Mouse (Mus musculus) kidney, postnatal 10 days (tissue): Measurements from ENCODE around the gene 2810004N23Rik.

ENCODE experiments used
- DNase-seq: peaks from one replicate; pipeline ENCODE4 v3.0.0; 2021; ENCODE audit warnings: mixed read lengths

2810004N23Rik gene

GRCm38 (mm10) chr8:124819612-124820115 lies 43.3 kb downstream of the 2810004N23Rik start:
- no peak for DNase-seq

GRCm38 (mm10) chr8:124817361-124817760 lies 45.6 kb downstream of the 2810004N23Rik start:
- no peak for DNase-seq

GRCm38 (mm10) chr8:124816866-124817265 lies 46.1 kb downstream of the 2810004N23Rik start:
- no peak for DNase-seq

GRCm38 (mm10) chr8:124815870-124816269 lies 47.0 kb downstream of the 2810004N23Rik start:
- DNase-seq = no peak

GRCm38 (mm10) chr8:124813326-124813725 lies 49.6 kb downstream of the 2810004N23Rik start:
- no peak for DNase-seq

GRCm38 (mm10) chr8:124810689-124811394 lies 52.1 kb downstream of the 2810004N23Rik start:
- DNase-seq = no peak

GRCm38 (mm10) chr8:124810056-124810610 lies 52.8 kb downstream of the 2810004N23Rik start:
- DNase-seq = no peak

- no peak for DNase-seq
These were observed 53.5 kb downstream of the 2810004N23Rik start for GRCm38 (mm10) chr8:124809419-124809818.

GRCm38 (mm10) chr8:124805990-124806389 lies 56.9 kb downstream of the 2810004N23Rik start:
- no peak for DNase-seq

- DNase-seq = no peak
These were observed 58.9 kb downstream of the 2810004N23Rik start for GRCm38 (mm10) chr8:124803824-124804702.

- DNase-seq = no peak
These were observed 62.4 kb downstream of the 2810004N23Rik start for GRCm38 (mm10) chr8:124800542-124800941.

GRCm38 (mm10) chr8:124795781-124796488 lies 67.0 kb downstream of the 2810004N23Rik start:
- no peak for DNase-seq

- DNase-seq = peak; percentile 68
These were observed 68.5 kb downstream of the 2810004N23Rik start for GRCm38 (mm10) chr8:124794486-124794780.

GRCm38 (mm10) chr8:124793661-124794485 lies 69.0 kb downstream of the 2810004N23Rik start:
- no peak for DNase-seq

GRCm38 (mm10) chr8:124793172-124793651 lies 69.7 kb downstream of the 2810004N23Rik start:
- peak; percentile 96 for DNase-seq

- peak; percentile 69 for DNase-seq
These were observed 70.2 kb downstream of the 2810004N23Rik start, which contains the start of gene Trim67 for GRCm38 (mm10) chr8:124792708-124793107. TSS of gene Trim67 (plus strand) at chr8:124793092.

- DNase-seq = peak; percentile 31
These were observed 70.7 kb downstream of the 2810004N23Rik start for GRCm38 (mm10) chr8:124792186-124792585.

- no peak for DNase-seq
These were observed 71.2 kb downstream of the 2810004N23Rik start for GRCm38 (mm10) chr8:124791751-124792150.

GRCm38 (mm10) chr8:124790676-124791075 lies 72.2 kb downstream of the 2810004N23Rik start:
- no peak for DNase-seq
